Mouse (Mus musculus) forebrain, embryonic 12.5 days (tissue): ENCODE measurements around the gene Rnft2. TPM values are rescaled to one million over a fixed set of nuclear protein-coding genes. Genes with fewer than 3 reads are reported as not detected.

Source experiments
- ATAC-seq: fragments of 200-750 bp; cut with Nextera tagmentation; 2 replicates; pipeline ENCODE4 v1.8.0; 2017; ENCODE audit warnings: moderate TSS enrichment; ENCODE audit not compliant: low FRiP score
- H3K27ac ChIP-seq: fragments of 300-500 bp; sonication (generic); 2 replicates; pipeline ENCODE4 v1.5.1; 2016; ENCODE audit warnings: mild to moderate bottlenecking
- H3K27me3 ChIP-seq: fragments of 300-500 bp; sonication (generic); 2 replicates; pipeline ENCODE4 v1.6.1; 2016; ENCODE audit warnings: mild to moderate bottlenecking
- H3K36me3 ChIP-seq: fragments of 300-500 bp; sonication (generic); replicated peaks from 2 replicates; pipeline ENCODE4 v1.6.1; 2016; ENCODE audit warnings: mild to moderate bottlenecking
- H3K4me1 ChIP-seq: fragments of 300-500 bp; sonication (generic); 2 replicates; pipeline ENCODE4 v1.6.1; 2016
- H3K4me2 ChIP-seq: fragments of 300-500 bp; sonication (generic); 2 replicates; pipeline ENCODE4 v1.6.1; 2016; ENCODE audit warnings: mild to moderate bottlenecking, moderate library complexity
- H3K4me3 ChIP-seq: fragments of 300-500 bp; sonication (generic); replicated peaks from 2 replicates; pipeline ENCODE4 v1.5.1; 2016; ENCODE audit warnings: mild to moderate bottlenecking
- H3K9ac ChIP-seq: fragments of 300-500 bp; sonication (generic); 2 replicates; pipeline ENCODE4 v1.6.1; 2016; ENCODE audit warnings: mild to moderate bottlenecking
- H3K9me3 ChIP-seq: fragments of 300-500 bp; sonication (generic); 2 replicates; pipeline ENCODE4 v1.6.1; 2016
- WGBS: fragments of 180-500 bp; shearing (Covaris S2); methylation state at CpG from one replicate; pipeline ENCODE4 v1.1.7; 2016; 5-methylcytosine and 5-hydroxymethylcytosine counted together
- polyA plus RNA-seq: library from polyadenylated mRNA; unstranded; fragments of >200 nt; fragmentation: Nextera tagmentation; extraction: Ambion mirVana; gene quantifications from 2 replicates; pipeline ENCODE4 v1.2.1, GENCODE M21; 2016

The Rnft2 gene
- polyA plus RNA-seq, 1 experiment from 2014 or later: 11.0 TPM

- H3K4me3 ChIP-seq: no peak overlapping the region
- no peak overlapping the region for H3K9ac ChIP-seq
- H3K27me3 ChIP-seq: peaks cover 10% of the 10 kb centered on the region
- no peak for ATAC-seq
- H3K9me3 ChIP-seq: no peaks in the 10 kb centered on the region
- peaks cover 8% of the 10 kb centered on the region for H3K4me1 ChIP-seq
- H3K36me3 ChIP-seq: peaks cover 17% of the 10 kb centered on the region
- 0 out of 2 replicates have a peak overlapping the region, but pooled peaks have one; percentile 1 for H3K27ac ChIP-seq
- WGBS: 72% methylated on average over 13 of the region's 13 CpGs
- no peak overlapping the region for H3K4me2 ChIP-seq
Observed at GRCm38 (mm10) chr5:118197421-118197820, 47.5 kb downstream of the Rnft2 start.

- ATAC-seq: no peak
- Histone ChIP-seq H3K4me3 (no peak overlapping the region), H3K9ac (no peak overlapping the region), H3K27me3 (peaks cover 19% of the 10 kb centered on the region), H3K27ac (peak overlapping the region; percentile 56; the same call in 1 of the 2 replicates), H3K4me2 (peak overlapping the region; percentile 24), H3K36me3 (no peaks in the 10 kb centered on the region), H3K9me3 (no peaks in the 10 kb centered on the region), H3K4me1 (peaks cover 17% of the 10 kb centered on the region)
- 12% methylated on average over 18 of the region's 18 CpGs for WGBS
Observed at GRCm38 (mm10) chr5:118192221-118192620, 52.7 kb downstream of the Rnft2 start.

- Histone ChIP-seq H3K36me3 (no peaks in the 10 kb centered on the region), H3K4me2 (no peak overlapping the region), H3K4me3 (no peak overlapping the region), H3K27ac (no peak overlapping the region), H3K9ac (no peak overlapping the region), H3K9me3 (no peaks in the 10 kb centered on the region), H3K27me3 (peaks cover 19% of the 10 kb centered on the region), H3K4me1 (peaks cover 17% of the 10 kb centered on the region)
- ATAC-seq: no peak
- WGBS: 87% methylated on average over 9 of the region's 9 CpGs
Observed at GRCm38 (mm10) chr5:118190491-118190890, 54.4 kb downstream of the Rnft2 start.

- Histone ChIP-seq H3K4me2 (no peak overlapping the region), H3K27me3 (peaks cover 21% of the 10 kb centered on the region), H3K27ac (no peak overlapping the region), H3K4me3 (no peak overlapping the region), H3K36me3 (no peaks in the 10 kb centered on the region), H3K9ac (no peak overlapping the region), H3K4me1 (peaks cover 17% of the 10 kb centered on the region), H3K9me3 (no peaks in the 10 kb centered on the region)
- WGBS: 64% methylated on average over 6 of the region's 6 CpGs
- no peak for ATAC-seq
Observed at GRCm38 (mm10) chr5:118188356-118188755, 56.6 kb downstream of the Rnft2 start.

GRCm38 (mm10) chr5:118186903-118187633 lies 57.8 kb downstream of the Rnft2 start:
- WGBS: 71% methylated on average over 9 of the region's 9 CpGs
- ATAC-seq: no peak
- H3K9me3 ChIP-seq: no peaks in the 10 kb centered on the region

GRCm38 (mm10) chr5:118177640-118178039 lies 67.3 kb downstream of the Rnft2 start:
- H3K4me3 ChIP-seq: no peak overlapping the region
- H3K27ac ChIP-seq: no peak overlapping the region

More at GRCm38 (mm10) chr5:118186903-118187633, 57.8 kb downstream of the Rnft2 start:
- Histone ChIP-seq H3K27me3 (peaks cover 12% of the 10 kb centered on the region; the same call in 1 of the 2 replicates), H3K36me3 (no peaks in the 10 kb centered on the region), H3K4me3 (no peak overlapping the region), H3K4me1 (peaks cover 5% of the 10 kb centered on the region), H3K27ac (no peak overlapping the region), H3K9ac (no peak overlapping the region), H3K4me2 (no peak overlapping the region)

GRCm38 (mm10) chr5:118175137-118175536 lies 69.8 kb downstream of the Rnft2 start:
- Histone ChIP-seq H3K4me2 (peak overlapping the region; percentile 55), H3K9ac (no peak overlapping the region), H3K27me3 (peaks cover 60% of the 10 kb centered on the region), H3K4me1 (peaks cover 32% of the 10 kb centered on the region), H3K27ac (no peak overlapping the region), H3K9me3 (peaks cover 7% of the 10 kb centered on the region; the same call in 1 of the 2 replicates), H3K4me3 (no peak overlapping the region), H3K36me3 (no peaks in the 10 kb centered on the region)
- WGBS: 39% methylated on average over 2 of the region's 2 CpGs
- ATAC-seq: no peak

More at GRCm38 (mm10) chr5:118177640-118178039, 67.3 kb downstream of the Rnft2 start:
- H3K36me3 ChIP-seq: no peaks in the 10 kb centered on the region
- no peak overlapping the region for H3K9ac ChIP-seq
- WGBS: 77% methylated on average over 7 of the region's 7 CpGs
- peaks cover 7% of the 10 kb centered on the region; the same call in 1 of the 2 replicates for H3K9me3 ChIP-seq
- no peak for ATAC-seq
- peaks cover 11% of the 10 kb centered on the region for H3K4me1 ChIP-seq
- H3K27me3 ChIP-seq: peaks cover 35% of the 10 kb centered on the region
- no peak overlapping the region for H3K4me2 ChIP-seq

- no peak overlapping the region for H3K27ac ChIP-seq
- peaks cover 67% of the 10 kb centered on the region for H3K27me3 ChIP-seq
- peaks cover 7% of the 10 kb centered on the region; the same call in 1 of the 2 replicates for H3K9me3 ChIP-seq
- no peaks in the 10 kb centered on the region for H3K36me3 ChIP-seq
- peak overlapping the region; percentile 33 for H3K4me3 ChIP-seq
- peak overlapping the region; percentile 55 for H3K4me2 ChIP-seq
- H3K9ac ChIP-seq: peak overlapping the region; percentile 44; the same call in 1 of the 2 replicates
- peaks cover 37% of the 10 kb centered on the region for H3K4me1 ChIP-seq
- ATAC-seq: no peak
- WGBS: 0% methylated on average over 22 of the region's 22 CpGs
Observed at GRCm38 (mm10) chr5:118174310-118175009, 70.5 kb downstream of the Rnft2 start.

- peak overlapping the region; percentile 45 for H3K4me2 ChIP-seq
- ATAC-seq: no peak
- no peaks in the 10 kb centered on the region for H3K36me3 ChIP-seq
- peaks cover 43% of the 10 kb centered on the region for H3K4me1 ChIP-seq
- peaks cover 89% of the 10 kb centered on the region for H3K27me3 ChIP-seq
- no peak overlapping the region for H3K27ac ChIP-seq
- H3K4me3 ChIP-seq: peak overlapping the region; percentile 31; the same call in 1 of the 2 replicates
- H3K9me3 ChIP-seq: peaks cover 7% of the 10 kb centered on the region; the same call in 1 of the 2 replicates
- under 1% methylated on average over 27 of the region's 27 CpGs for WGBS
- no peak overlapping the region for H3K9ac ChIP-seq
Observed at GRCm38 (mm10) chr5:118172078-118172723, 72.7 kb downstream of the Rnft2 start.

GRCm38 (mm10) chr5:118171665-118172064 lies 73.3 kb downstream of the Rnft2 start:
- H3K4me2 ChIP-seq: peak overlapping the region; percentile 45
- H3K27ac ChIP-seq: no peak overlapping the region
- peaks cover 43% of the 10 kb centered on the region for H3K4me1 ChIP-seq
- peak overlapping the region; percentile 31 for H3K4me3 ChIP-seq
- no peak overlapping the region for H3K9ac ChIP-seq
- under 1% methylated on average over 36 of the region's 36 CpGs for WGBS
- H3K27me3 ChIP-seq: peaks cover 91% of the 10 kb centered on the region
- no peaks in the 10 kb centered on the region for H3K36me3 ChIP-seq
- peaks cover 7% of the 10 kb centered on the region; the same call in 1 of the 2 replicates for H3K9me3 ChIP-seq
- ATAC-seq: no peak

GRCm38 (mm10) chr5:118170888-118171529 lies 73.9 kb downstream of the Rnft2 start:
- Histone ChIP-seq H3K36me3 (no peaks in the 10 kb centered on the region), H3K4me3 (peak overlapping the region; percentile 31), H3K9me3 (peaks cover 7% of the 10 kb centered on the region; the same call in 1 of the 2 replicates), H3K27me3 (peaks cover 93% of the 10 kb centered on the region), H3K4me1 (peaks cover 43% of the 10 kb centered on the region), H3K9ac (no peak overlapping the region; the same call in 1 of the 2 replicates), H3K4me2 (peak overlapping the region; percentile 45), H3K27ac (no peak overlapping the region)
- ATAC-seq: no peak
- under 1% methylated on average over 25 of the region's 25 CpGs for WGBS
